Mouse (Mus musculus) liver, embryonic 14.5 days (tissue): ENCODE measurements around the gene Nuak1.

ENCODE experiments used
- CTCF ChIP-seq: IDR thresholded peaks from 2 replicates; pipeline ENCODE4 v1.5.1; 2016; ENCODE audit warnings: antibody characterized with exemption, low read depth, control low read depth
- EP300 ChIP-seq: IDR thresholded peaks from 2 replicates; pipeline ENCODE4 v1.6.1; 2016; ENCODE audit warnings: antibody characterized with exemption, low read depth

DNA sequence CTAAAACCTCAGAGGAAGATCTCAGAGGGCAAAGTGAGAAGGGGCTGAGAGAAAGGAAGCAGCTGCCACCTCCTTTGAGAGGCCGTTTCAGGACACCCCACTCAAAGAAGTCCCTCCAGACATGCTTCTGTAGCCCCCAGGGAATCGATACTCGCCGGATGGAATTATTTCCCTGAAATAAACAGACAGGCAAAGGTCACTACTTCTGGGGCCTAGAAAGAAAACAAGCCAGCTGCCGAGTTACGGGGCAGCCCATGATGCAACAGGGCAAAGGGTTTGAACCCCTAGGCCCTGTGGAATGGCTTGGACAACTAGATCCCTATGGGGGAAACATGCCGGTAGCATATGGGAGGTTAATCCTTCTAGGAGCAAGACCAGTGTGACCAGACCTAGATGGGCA is 16.0 kb downstream of the Nuak1 start:
- TF ChIP-seq CTCF = no peak
- TF ChIP-seq EP300 = no peak
